Mouse (Mus musculus) forelimb bud, embryonic 11.5 days (tissue): Measurements from ENCODE around the gene Bcl2l15.
"Not testable (repeated sequence)": the region's sequence is repeated elsewhere in the genome, so short reads cannot be mapped to it uniquely, and the experiment has no call there.

ENCODE experiments used
- DNase-seq: peaks from one replicate; pipeline ENCODE4 v3.0.0-alpha.2; 2012; ENCODE audit warnings: low read depth, low spot score

Gene Bcl2l15

GRCm38 (mm10) chr3:103831146-103831545 lies 1.3 kb upstream of the Bcl2l15 start:
- no peak for DNase-seq

- DNase-seq: no peak
Measured at GRCm38 (mm10) chr3:103834001-103834400, 1.6 kb downstream of the Bcl2l15 start.

GRCm38 (mm10) chr3:103835272-103835950 lies 3.0 kb downstream of the Bcl2l15 start:
- no peak for DNase-seq

DNA sequence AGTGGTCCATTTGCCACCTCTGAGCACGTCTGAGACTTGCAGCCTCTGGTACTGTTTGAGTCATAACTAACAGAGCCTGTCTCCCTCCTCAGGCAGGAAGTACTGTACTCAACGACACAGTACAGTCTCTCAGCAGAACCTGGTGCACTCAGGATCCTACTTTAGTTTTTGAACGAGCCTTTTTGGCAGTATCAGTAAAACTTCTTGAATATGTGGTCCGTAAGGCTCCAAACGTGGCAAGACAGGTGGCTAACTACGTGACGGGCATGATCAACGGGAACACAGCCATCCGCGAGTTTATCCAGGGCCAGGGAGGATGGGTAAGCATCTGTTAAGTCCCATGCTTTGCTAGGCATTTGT lies 3.5 kb downstream of the Bcl2l15 start:
- DNase-seq: no peak

DNA sequence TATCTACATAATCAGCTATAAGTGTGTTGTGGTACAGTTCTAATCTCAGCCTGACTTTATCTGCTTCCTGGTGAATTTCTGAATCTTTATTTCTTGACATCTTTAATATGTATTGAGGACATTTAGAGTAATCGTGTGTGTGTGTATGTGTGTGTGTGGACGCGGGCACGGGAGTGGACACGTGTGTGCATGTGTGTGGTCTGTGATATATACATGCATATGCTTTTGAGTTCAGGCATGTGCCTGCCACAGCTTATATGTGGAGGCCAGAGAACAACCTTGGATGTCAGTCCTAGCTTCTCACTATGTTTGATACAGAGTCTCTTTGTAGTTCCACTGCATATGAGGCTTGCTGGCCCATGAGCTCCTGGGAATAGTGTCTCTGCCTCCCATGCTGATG lies 4.1 kb downstream of the Bcl2l15 start:
- DNase-seq: no peak

DNA sequence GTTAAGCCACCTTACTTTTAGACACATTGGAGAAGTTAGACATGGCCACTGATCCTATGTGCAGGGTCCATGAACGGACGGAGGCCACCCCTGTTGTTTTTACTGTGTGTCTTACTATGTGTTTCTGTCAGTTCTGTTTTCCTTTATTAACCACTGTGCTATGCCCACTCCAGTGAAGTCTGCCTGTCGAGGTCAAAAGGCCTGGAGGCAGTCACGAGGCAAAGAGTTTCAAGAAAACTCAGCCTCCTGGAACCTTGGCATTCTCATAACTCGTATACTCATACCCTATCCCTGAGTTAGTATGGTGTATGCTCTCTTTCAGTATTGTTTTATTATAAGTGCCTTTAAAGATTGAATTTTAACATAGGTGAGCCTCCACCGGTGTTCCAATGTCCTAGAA lies 7.3 kb downstream of the Bcl2l15 start:
- DNase-seq: no peak

GRCm38 (mm10) chr3:103840195-103840594 lies 7.8 kb downstream of the Bcl2l15 start:
- DNase-seq: not testable (repeated sequence)

GRCm38 (mm10) chr3:103840946-103841345 lies 8.5 kb downstream of the Bcl2l15 start:
- DNase-seq: not testable (repeated sequence)

- no peak for DNase-seq
Measured at GRCm38 (mm10) chr3:103850644-103851363, 18.4 kb downstream of the Bcl2l15 start.

- DNase-seq: no peak
Measured at GRCm38 (mm10) chr3:103851481-103851880, 19.1 kb downstream of the Bcl2l15 start.

- DNase-seq: no peak
Measured at GRCm38 (mm10) chr3:103851882-103852281, 19.5 kb downstream of the Bcl2l15 start.

- DNase-seq: peak; percentile 14
Measured at GRCm38 (mm10) chr3:103852565-103853299, 20.3 kb downstream of the Bcl2l15 start.

DNA sequence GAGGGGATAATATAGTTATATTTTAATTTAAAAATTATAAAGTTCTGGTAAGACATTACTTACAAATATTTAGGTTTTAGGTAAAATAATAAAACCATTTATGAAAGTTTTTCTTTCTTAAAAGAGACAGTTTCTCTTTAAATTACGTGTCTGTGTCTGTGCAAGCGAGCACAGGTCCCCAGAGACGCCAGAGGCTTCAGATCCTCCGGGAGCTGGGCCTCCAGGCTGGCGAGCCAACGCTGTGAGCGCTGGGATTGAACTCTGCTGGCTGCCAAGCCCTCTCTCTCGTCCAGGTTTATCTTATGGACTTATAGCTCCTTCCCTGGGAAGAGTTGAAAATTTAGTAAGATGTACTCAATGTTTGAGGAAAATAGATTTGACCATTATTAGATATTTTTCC lies 21.4 kb downstream of the Bcl2l15 start:
- no peak for DNase-seq

- no peak for DNase-seq
Measured at GRCm38 (mm10) chr3:103857036-103857805, 24.8 kb downstream of the Bcl2l15 start.

DNA sequence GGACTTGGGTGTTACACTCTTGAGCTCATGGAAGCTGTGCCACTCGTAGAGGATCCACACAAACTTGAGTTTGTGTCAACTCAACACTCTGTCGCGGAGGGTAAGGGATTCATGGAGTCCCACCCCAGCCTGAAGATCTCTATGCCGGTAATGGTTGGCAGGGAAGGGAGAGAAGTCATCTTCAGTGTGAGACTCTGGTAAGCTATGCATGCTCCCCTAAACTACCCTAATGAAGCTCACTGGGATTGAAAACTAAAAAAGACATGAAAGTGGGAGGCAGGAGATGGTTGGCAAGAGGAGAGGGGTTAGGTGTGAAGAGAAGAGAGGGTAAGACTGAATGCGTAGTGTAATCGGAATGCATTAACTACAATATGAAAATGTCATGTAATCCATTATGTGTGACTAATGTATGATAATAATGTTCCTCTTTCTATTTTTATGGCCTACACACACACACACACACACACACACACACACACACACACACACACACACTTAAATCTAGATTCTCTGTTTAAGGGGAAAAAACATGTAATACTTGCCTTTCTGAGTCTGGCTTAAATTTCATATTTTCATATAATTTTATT lies 25.7 kb downstream of the Bcl2l15 start:
- no peak for DNase-seq

DNA sequence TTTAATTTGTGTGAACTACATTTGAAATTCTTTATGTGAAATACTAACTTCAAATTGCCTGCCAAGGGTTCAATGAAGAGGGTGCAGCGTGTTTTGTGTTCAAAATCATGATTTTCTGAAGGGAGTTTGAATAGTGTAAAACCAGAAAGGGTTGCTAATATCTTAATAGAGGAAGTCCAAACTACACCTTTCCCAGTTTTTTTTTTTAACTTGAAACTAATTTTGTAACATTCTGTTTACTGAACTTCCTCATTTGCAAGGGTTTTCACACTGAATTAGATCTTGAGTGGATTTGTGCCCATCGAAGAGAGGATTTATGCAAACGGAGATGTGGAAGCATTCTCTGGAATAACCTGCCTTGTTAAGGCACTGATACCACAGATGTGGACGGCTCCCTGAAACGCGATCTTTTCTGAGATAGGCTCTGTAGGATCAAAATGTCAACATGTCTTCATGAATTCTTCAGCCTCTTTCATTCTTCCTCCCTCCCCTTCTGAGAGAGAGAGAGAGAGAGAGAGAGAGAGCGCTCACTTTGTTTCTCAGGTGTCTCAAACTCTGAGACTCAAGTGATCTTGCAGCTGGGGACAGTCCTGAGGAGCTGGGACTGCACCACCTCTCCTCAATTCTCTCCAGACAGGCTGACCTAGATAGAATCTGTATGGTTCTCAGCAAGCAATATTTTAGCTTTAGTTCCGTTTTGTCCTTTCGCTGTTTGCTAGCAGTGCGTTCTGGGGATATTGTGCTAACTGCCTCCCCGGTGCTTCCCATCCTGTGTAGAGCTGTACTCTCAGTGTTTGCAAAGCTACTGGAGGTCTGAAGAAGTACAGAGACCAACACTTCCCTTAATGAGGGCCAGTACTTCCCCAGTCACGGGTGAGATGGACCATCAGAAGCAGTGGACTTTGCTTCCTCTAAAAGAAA lies 26.7 kb downstream of the Bcl2l15 start, which contains the start of gene Ptpn22:
TSS of gene Ptpn22 (plus strand) at position 915 of the 921 bp plus-strand sequence.
- DNase-seq: no peak

DNA sequence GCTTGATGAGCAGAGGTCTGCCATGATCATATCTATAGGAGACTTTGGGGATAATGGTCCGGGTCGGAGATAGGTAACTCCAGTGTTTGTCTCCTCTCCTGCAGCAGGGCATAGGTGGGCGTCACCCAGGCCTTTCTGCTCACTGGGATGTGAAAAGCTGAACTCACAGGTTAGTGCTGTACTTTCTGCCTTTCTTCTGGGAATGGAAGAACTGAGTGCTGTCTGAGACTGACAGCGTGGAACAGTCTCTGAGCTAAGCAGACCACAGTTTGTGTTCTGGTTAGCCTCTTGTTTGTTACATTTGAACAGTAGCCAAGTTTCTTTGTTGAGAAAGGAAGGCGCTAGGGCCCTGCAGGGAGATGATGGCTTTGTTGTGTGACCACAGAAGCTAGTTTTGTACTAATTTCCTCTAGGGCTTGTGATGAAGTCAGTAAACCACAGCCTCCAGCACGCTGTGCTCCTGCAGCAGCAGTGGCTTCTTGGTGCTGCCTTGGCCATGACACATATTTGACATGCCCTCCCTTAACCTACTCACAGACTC lies 27.5 kb downstream of the Bcl2l15 start:
- no peak for DNase-seq

DNA sequence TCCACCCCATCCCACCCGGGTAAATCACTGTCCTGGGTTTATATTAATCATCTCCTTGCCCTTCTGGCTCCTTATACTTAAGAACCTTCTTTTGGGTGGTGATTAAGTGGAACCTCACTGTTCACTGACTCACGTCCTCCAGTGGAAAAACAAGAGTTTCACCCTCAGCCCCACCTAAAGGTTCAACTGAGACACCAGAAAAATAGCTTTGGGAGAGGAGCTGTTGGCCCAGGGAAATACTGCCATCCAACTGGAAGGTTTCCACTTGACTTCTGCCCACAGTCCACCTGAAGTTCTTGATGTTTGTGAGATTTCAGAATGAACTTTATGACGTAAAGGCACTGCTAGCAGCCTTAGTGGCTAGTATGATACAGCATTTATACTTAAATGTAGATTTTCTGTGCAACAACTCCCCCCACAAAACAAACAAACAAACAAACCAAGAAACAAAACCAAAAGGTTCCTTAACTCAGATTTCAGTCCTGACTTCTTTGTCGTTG lies 30.4 kb downstream of the Bcl2l15 start:
- DNase-seq: no peak

- no peak for DNase-seq
Measured at GRCm38 (mm10) chr3:103864200-103864599, 31.8 kb downstream of the Bcl2l15 start.
